Mouse (Mus musculus): ENCODE measurements around the gene Katnal1.

Katnal1 gene

DNA sequence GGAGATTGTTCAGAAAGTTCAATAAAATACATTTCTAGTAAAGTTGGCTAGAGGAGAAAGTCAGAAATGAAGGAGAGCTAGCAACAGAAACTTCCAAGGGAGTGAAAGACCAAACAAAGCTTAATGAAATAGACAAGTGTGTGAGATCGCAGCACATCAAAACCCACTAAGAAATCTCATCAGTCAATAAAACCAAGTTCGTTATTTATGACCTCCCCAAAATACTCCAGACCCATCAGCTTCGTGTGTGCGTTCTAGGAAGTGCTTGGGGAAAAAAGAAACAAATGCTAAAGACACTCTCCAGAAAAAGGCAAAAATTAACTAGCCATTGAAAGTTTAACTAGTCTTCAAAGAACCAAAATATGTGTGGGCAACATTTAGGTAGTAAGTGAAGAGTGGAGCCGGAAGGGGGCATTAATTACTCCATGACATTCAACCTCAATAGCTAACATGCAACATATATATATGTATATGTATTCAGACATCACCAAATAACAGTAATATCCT, 1.4 kb downstream of the Katnal1 start:
- no peak for DNase-seq (ENCODE audit: low spot score in 2 of 2)

DNA sequence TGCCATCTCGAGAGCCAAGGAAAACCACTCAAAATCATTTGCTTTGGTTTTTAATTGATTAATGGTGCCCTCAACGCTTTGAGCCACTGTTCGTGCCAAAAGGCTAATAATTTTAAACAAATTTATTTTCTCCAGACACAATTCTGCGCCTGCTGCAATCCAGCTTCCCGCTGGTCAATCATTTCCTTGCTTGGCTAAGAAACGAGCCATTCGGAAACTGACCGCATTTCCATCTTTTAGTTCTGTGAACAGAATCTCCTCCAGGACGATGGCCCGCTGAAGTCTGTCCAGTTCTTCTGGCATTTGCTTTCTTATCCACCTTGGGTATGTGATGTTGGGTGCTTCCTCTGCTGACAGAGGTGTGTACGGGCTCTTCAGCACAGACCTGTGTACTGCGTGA, 4.5 kb downstream of the Katnal1 start:
- no peak for DNase-seq (ENCODE audit: low spot score in 2 of 2)

DNA sequence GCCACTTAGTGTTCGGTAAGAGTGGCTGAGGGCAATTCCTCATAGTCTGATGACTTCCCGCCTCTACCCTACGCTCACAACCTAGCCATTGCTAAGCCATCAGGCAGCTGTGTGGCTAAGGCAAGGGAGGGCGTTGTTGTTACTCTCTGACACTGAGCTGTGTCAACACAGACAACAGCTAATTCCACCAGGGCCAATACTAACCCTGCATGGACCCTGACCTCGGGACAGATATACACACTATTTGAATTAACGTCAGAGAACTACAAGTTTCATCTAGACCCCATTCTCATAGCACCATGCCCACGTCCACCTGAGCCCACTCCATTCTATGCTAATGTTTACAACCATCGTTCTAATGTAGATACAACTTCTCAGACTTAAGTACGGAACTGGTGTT, 5.1 kb downstream of the Katnal1 start:
- DNase-seq (ENCODE audit: low spot score in 2 of 2): no peak

DNA sequence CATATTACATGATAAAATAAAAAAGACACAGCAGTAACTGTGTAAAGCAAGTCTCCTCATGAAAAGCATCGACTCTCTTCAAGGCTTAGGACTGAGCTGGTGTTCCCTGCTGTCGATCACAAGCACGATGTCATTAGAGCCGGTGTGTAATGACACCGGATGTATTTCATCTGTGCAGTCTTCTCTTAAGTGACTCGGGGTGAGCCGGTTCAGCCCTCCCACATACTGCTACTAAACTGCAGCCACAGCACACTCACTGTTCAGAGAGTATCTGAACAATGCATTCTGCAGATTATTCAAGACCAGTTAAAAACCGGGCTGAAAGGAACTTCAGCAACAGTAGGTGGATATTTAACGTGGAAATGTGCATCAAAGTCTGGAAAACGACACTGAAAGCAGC, 5.7 kb downstream of the Katnal1 start:
- no peak for DNase-seq (ENCODE audit: low spot score in 2 of 2)

DNA sequence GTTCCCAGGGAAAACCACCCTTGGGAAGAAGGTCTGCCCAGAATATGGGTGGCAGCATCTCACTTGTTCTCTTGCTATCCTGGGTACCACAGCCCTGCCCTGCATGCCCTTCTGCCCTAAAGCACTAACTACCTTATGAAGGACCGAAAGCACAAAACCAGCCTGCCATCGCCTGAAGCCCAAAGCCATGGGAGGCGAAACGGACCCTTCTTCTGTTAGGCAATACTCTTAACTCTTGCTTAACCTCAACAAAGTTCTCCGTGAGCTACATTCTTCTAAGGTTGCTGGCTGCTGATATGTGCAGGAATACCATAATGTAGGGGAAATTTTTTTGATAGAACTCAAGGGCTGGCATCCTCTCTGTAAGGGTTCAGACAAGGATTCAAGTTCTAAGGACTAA, 6.3 kb downstream of the Katnal1 start:
- no peak for DNase-seq (ENCODE audit: low spot score in 2 of 2)

DNA sequence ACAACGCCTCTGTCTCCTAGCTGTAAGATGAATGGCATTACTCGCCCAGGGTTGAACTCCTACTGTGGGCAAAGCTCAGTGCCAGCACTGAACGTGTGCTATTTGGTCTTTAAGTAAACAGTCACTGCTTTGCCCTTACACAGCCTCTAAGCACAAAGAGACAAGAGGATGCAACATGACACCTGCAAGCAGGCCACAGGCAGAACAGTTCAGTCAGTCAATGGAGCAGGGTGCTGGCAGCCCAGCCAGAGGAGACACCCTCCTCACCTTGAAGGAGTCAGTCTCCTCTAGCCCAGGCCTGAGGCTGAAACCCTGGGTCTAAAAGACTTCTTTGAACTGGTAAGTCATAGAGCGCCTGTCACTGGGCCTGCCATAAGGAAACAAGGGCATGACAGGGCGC, 11.1 kb downstream of the Katnal1 start:
- DNase-seq (ENCODE audit: low spot score in 2 of 2): no peak

DNA sequence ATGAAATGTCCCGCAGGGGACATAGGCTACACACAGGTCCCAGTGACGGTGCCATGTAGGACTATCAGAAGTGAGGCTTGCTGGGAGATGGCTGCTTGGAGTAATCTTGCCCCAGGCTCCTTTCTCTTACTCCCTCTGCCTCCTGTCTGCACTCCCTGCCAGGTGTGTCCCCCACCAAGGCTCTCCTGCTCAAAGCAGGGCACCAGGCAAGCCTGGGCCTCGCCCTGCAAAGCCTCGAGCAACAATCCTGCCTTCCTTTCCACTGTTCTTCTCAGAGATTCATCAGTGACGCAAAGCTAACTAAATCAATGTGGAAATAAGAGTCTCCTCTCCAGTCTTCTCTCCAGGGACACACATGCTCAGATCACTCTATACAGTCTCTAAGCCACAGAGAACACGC, 12.3 kb downstream of the Katnal1 start:
- DNase-seq (ENCODE audit: low spot score in 2 of 2): no peak

DNA sequence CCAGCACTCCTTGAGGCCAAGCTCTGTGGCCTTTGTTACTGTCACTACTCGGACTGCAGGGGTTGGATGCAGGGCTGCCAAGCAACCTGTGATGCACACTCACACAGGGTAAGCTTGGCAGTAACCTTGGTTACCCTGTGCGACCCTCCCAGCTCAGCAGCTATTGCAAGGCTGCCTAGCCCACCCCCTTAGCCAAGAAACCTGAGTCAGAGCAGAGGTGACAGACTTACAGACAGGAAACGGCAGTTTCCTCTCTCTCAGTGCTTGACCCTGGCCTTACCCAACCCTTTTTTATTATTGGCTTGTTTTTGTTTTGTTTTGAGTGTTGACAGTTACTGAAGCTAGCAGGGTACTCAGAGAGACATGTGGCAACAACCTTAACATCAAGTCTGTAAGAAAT, 16.9 kb downstream of the Katnal1 start:
- no peak for DNase-seq (ENCODE audit: low spot score in 2 of 2)

DNA sequence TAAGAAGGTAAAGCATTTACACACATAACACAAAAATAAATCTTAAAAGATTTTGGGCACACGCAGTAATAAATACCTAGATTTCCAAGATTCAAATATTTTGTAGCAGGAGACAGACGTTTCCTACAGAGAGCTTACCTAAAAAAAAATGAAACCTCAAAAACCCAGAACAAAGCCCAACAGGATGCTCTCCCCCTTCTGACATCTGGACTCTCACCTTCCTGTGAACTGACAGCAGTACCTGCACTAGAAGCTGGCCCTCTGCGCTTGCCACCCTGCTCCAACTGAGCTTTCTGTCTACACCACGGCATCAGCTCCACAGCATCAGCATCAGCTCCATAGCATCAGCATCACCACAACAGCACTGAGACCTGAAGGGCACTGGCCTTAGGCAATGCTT, 19.1 kb downstream of the Katnal1 start:
- DNase-seq (ENCODE audit: low spot score in 2 of 2): no peak

DNA sequence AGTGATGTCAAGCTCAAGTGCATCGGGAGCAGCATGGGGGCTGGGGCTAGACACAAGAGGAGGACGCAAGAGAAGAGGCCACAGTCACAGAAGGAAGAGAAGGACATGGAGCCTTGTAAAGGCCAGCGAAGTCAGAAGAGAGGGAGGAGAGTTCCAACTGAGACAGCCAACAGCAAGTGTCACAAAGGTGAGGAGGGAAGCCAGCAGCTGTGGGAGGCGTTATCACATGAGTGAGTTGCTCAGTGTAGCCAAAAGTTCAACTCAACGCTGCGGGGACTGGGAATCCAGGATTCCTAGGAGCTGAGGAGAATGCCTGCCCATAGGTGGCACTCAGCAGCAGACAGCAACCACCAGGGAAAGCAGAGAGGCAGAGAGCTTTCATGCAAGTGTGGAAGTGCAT, 19.7 kb downstream of the Katnal1 start:
- DNase-seq (ENCODE audit: low spot score in 2 of 2): no peak

DNA sequence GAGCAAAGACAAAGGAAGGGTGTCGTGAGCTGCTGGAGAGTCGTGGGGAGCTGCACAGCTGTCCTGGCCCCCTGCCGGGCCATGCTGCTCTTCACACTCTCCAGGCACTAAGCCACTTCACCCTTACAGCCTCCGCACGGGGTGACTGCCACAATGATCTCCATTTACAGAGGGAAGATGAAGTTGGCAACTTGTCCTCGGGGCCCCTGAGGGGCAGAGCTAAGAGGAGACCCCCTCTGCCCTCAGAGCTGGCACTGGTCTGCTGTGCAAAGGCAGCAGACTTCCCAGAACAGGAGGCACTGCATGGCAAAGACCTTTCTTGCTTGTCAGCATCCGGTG, 20.1 kb downstream of the Katnal1 start:
- DNase-seq (ENCODE audit: low spot score in 2 of 2): no peak

DNA sequence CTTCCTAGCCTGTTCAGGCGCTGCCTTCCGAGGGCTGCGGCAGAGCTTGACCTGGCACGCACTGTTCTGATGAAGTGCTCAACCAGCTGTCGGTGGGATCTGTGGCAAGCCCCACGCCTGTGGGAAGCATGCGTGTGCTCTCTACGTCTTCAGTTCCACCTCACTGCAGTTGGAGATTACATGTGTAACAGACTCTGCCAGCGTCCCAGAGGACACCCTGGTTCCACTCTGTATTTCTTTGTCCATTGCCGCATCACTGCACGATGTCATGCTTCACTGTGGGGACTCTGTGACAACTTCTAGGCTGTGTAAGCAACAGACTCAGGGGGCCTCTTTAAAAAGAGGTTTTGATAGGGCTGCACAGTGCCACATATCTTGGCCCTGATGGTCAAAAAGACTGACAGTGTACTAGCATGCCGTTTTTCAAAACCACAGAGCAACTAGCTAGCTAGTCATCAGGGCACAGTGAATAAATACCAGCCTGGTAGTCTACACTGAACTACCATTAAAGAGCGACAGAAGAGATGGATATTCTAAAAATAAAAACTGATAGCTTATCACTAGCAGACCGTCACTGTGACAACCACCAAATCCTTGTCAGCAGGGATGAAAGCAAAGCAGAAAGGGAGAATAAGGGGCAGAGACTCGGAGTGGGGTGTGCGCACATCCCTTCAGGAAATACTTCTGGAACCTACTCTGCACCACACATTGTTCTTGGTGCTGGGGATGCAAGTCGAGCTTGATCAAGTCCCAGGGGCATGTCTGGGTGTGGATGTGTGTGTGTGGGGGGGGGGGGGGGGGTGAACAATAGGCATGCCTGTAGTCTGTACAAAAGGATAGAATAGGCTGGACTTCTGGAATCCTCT, 20.7 kb downstream of the Katnal1 start:
- no peak for DNase-seq (ENCODE audit: low spot score in 2 of 2)

DNA sequence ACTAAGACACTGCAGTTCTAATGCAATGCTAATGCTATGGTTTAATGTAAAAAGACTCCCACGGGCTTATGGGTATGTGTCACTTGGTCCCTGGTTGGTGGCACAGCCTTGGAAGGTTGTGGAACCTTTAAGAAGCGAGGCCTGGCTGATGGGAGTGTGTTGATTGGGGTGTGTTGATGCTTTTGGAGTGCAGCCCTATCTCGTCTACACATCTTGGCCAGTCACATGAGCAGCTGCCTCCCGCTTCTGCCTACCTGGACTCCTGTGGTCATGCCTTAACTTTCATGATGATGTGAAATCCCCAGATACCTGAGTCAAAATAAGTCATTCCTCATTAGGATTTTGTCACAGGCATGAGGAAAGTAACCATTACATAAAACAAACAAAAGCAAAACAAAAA, 22.8 kb downstream of the Katnal1 start:
- no peak for DNase-seq (ENCODE audit: low spot score in 2 of 2)

DNA sequence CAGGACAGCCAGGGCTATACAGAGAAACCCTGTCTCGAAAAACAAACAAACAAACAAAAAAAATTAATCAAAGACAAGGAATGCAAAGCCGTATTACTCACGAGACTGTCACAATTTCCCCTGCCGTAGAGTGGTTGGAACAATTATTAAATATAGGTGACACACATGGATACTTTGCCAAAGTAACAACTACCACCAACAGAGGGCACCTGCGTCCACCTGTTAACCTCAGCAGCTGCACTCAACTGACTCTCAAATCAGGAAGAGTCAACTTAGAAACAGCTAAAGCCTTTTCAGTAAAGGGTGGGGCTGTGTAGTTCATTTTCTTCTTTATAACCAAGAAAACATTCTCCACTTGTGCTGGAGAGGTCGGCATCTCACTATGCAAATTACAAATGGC, 24.3 kb downstream of the Katnal1 start:
- no peak for DNase-seq (ENCODE audit: low spot score in 2 of 2)

DNA sequence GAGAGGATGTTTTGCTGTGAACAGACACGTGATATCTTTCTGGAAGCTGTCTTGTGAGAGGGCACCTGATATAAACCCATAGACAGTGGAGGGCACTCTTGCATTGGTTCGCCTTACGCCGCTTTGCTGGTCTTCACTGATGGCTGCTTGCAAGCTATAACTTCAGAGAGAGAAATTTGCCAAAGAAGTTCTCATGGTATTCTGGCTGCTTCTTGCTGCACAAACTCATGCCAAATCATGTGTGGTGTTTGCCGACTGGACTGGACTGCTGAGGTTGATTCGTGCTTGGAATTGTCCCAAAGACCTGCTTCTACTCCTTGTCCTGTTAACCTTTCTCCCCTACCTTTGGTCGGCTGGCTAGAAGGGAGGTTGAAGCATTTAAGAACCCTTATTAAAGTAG, 29.8 kb downstream of the Katnal1 start:
- DNase-seq (ENCODE audit: low spot score in 2 of 2): no peak

DNA sequence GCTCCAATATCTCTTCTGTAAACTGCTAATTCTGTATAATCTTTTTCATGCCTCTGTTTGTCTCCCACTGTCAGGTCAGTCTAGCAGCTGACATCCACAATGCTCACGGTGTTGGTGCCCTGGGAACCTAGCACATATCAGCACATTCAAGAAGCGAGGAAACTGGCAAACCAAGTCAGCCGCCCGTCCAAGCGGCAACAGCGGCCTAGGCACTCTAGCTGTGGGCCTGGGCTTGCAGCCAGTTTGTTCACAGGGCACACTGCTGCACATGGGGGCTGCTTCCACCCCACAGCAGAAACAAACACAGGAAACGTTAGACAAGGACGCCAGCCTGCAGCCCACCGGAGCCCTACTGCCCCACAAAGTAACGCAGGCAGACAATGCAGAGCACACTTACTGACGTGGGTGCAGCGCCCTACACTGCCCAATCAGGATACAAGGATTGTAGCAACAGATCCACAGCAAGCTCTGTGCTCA, 31.1 kb downstream of the Katnal1 start:
- no peak for DNase-seq (ENCODE audit: low spot score in 2 of 2)

DNA sequence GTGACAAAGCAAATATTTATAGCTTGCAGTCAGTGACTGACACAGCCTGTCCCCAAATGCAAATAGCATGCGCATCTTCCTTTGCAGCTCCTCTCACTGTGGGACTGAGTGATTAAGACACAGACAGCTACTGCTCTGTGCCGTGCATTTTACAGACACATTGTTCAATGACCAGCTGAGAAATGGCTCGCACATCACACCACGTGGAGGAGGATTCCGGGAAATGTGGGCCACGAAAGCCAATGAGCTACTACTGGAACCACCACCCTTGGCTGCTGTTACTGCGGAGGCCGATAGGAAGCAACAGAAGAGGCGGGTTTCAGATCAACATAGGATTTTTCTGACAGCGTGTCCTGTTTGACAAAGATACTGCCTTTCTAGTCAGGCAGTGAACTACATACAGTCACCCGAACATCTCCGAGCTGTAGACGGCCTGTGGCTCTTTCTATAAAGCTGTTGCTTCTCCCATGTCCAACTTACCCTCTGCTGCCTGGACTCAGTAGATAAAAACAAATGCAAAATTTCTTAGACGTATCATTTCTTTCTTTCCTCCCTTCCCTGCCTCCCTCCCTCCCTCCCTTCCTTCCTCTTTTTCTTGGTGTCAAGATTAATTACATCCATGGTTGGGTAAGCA, 31.9 kb downstream of the Katnal1 start:
- peak; percentile 61 to 72 for DNase-seq (ENCODE audit: low spot score in 2 of 2)

DNA sequence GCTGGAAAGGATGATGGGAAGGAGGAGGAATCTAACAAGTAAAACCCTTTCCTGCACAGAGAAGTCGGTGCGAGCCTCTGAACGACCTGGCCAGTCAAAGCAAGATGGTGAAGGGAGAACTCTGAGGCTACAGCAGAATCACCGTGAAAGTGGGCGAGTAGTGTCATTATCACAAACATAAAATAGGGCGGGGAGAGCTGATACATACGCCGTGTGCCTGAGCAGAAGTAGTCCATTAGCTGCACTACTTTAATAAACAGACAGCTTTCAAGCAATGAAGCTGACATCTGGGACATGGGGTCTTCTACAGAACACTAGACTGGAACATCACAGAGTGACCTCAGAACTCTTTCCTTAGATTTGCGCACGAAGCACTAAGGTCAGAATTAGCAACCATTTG, 32.6 kb downstream of the Katnal1 start:
- no peak for DNase-seq (ENCODE audit: low spot score in 2 of 2)

DNA sequence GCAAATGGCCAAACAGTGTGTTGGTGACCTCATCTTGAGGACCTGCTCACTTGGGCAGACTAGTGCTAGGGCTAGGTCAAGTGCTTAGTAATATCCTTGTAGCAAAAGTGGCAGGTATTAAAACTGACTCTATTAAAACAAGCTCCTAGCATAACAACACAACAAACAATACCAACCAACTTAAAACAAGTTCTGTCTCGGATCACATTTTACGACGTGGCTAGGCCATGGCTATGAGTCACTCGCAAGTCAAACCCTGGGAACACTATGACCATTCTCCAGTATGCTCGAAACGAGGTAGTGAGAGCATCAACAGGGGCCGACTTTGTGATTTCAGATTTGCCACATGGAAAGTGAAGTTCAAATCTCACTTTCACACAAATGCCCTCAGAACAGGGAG, 33.3 kb downstream of the Katnal1 start:
- DNase-seq (ENCODE audit: low spot score in 2 of 2): no peak

DNA sequence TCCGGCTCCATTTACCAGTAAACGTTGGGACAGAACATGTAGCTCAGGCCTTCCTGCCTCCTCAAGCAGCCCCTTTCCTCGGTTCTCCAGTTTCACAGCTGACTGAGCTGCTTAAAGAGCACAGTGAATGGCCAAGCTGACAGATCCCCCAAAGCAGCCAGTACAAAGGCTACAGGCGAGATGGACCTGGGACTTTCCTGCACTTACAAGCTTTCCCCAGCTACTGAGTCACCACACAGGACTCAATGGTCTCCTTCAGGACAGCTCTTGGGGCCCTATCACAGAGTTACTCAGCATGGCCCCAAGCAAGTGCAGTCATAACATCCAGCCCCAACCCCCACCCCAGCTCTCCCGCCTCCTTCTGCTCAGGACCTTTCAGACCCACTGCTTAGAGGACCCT, 34.1 kb downstream of the Katnal1 start:
- no peak for DNase-seq (ENCODE audit: low spot score in 2 of 2)

DNA sequence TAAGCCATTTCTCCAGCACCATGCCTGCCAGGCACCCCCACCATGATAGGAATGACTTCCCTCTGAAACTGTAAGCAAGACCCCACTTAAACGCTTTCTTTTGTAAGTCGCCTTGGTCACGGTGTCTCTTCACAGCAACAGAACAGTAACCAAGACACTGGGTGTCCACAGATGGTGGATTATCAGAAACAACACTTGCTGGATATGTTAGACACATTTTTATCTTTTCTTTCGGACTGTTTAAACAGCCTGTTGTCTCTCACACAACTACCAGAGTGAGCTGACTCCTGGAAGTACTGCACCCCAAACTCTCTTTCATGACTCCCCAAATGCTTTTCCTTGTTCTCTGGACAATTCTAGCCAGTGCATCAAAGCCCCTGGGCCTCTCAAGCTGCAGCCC, 38.9 kb downstream of the Katnal1 start:
- DNase-seq (ENCODE audit: low spot score in 2 of 2): no peak

DNA sequence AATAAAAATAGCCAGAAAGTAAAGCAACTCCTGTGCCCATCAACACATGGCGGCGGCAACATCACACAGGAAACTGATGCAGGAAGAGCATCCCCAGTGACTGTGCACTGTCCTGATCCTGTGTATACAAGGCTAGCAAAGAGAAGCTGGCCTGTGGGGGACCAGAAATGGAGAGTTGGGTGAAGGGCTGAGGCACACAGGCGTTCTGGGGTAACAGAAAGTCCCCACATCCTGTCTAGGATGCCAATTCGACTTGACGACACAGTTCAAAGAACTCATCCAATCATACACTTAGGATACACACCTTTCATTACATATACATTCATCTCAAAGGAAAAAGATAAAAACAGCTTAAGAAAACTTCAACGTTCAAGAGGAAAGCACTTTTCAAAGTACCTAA, 41.1 kb downstream of the Katnal1 start:
- DNase-seq (ENCODE audit: low spot score in 2 of 2): no peak

DNA sequence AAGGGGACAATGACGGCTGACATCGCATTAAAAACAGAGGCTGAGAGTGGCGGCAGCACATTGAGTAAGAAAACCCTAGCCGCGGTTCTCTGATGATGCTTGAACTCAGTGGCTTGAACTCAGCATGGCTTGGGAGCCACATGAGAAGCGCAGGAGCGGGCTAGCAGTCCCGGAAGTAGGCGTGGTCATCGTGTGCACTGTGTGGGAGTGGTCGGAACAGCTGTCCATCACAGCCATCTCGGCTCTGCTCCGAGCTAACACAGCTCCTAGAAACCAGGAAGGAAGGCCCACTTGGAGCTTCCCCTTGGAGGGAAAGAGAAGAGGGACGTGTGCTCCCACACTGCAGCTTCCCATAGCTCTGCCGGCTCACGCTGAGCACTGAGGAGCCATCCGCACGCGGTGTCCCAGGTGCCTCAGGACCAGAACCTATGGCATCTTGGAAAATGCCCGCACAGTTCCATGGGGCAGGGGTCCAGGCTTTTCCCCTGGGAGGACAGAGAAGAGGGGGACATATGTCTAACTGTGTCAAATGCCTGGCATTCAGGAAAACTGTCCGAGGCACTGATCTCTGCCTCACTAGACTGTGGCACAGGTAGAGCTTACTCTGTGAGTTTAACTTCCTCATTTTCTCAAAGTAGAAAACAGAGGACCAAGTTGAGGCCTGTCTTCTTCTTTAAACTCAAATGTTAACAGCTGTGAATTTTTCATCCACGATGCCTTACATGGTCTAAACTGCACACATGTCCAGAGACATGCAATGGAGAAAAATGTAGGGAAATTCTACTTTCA, 43.1 kb downstream of the Katnal1 start:
- no peak for DNase-seq (ENCODE audit: low spot score in 2 of 2)
